Mouse (Mus musculus) adrenal gland, adult 18-20 months (tissue): ENCODE results near the gene Ppfibp2. TPM values are rescaled to one million over a fixed set of nuclear protein-coding genes. Genes with fewer than 3 reads are reported as not detected.

Experiments
- DNase-seq, 2 experiments: peaks; one replicate each; pipeline ENCODE4 v3.0.0; 2021 to 2022; ENCODE audit warnings: low spot score in 2 of 2
- total RNA-seq, 2 experiments: library from RNA; stranded (reverse); gene quantifications; 1 replicate in 1 of 2; 2 replicates in 1 of 2; pipeline ENCODE4 v1.2.3; 2021

Ppfibp2 gene
- total RNA-seq, 2 experiments from 2014 or later = 4.0 TPM

GRCm38 (mm10) chr7:107694254-107694947 is 99.4 kb downstream of the Ppfibp2 start:
- no peak for DNase-seq

- DNase-seq = no peak
These were observed 102.1 kb downstream of the Ppfibp2 start for GRCm38 (mm10) chr7:107697066-107697465.

- DNase-seq = no peak
These were observed 104.9 kb downstream of the Ppfibp2 start for GRCm38 (mm10) chr7:107699926-107700325.

- no peak for DNase-seq
These were observed 105.6 kb downstream of the Ppfibp2 start for GRCm38 (mm10) chr7:107700646-107701045.

GRCm38 (mm10) chr7:107702461-107703380 is 107.7 kb downstream of the Ppfibp2 start:
- DNase-seq = no peak

GRCm38 (mm10) chr7:107705941-107706340 is 110.9 kb downstream of the Ppfibp2 start:
- DNase-seq = no peak

- DNase-seq = no peak
These were observed 112.6 kb downstream of the Ppfibp2 start for GRCm38 (mm10) chr7:107707650-107708049.

GRCm38 (mm10) chr7:107708491-107709112 is 113.6 kb downstream of the Ppfibp2 start:
- DNase-seq = peak; percentile 44 to 48

GRCm38 (mm10) chr7:107712743-107713142 is 117.7 kb downstream of the Ppfibp2 start:
- DNase-seq = no peak

GRCm38 (mm10) chr7:107714067-107714466 is 119.1 kb downstream of the Ppfibp2 start:
- no peak for DNase-seq

GRCm38 (mm10) chr7:107720771-107721170 is 125.8 kb downstream of the Ppfibp2 start:
- no peak for DNase-seq

GRCm38 (mm10) chr7:107722536-107722935 is 127.5 kb downstream of the Ppfibp2 start:
- no peak for DNase-seq

- no peak for DNase-seq
These were observed 132.5 kb downstream of the Ppfibp2 start for GRCm38 (mm10) chr7:107727538-107727937.

GRCm38 (mm10) chr7:107730587-107730986 is 135.6 kb downstream of the Ppfibp2 start:
- no peak for DNase-seq

- no peak for DNase-seq
These were observed 138.2 kb downstream of the Ppfibp2 start for GRCm38 (mm10) chr7:107733162-107733561.

GRCm38 (mm10) chr7:107738726-107739125 is 143.7 kb downstream of the Ppfibp2 start:
- no peak for DNase-seq

GRCm38 (mm10) chr7:107742963-107743465 is 148.0 kb downstream of the Ppfibp2 start:
- DNase-seq = no peak

- no peak for DNase-seq
These were observed 149.4 kb downstream of the Ppfibp2 start for GRCm38 (mm10) chr7:107744454-107744853.

GRCm38 (mm10) chr7:107745111-107745510 is 150.1 kb downstream of the Ppfibp2 start:
- DNase-seq = no peak

GRCm38 (mm10) chr7:107746036-107746435 is 151.0 kb downstream of the Ppfibp2 start:
- DNase-seq = no peak

- DNase-seq = no peak
These were observed 152.5 kb downstream of the Ppfibp2 start for GRCm38 (mm10) chr7:107747476-107747875.
